Mouse (Mus musculus): ENCODE results near the gene Bicdl1.

DNA sequence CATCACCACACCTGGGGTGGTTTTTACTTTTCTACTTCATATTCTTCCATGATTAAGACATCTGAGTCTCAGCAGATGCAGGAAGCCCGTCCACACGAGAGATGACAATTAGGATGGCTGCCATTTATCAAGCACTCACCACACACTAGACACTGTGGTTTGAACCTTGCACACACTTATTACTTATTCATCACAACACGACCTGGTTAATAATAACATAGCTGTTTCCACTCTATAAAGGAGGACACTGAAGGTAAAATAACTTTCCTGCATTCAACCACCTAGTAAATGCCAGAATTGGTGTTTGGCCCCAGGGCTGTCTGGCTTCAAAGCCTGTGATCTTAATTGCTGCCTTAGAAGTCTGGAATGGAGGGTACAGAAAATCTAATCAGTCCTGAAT is 10.7 kb downstream of the Bicdl1 start:
- TF ChIP-seq GATA1 (IDR thresholded peaks at IDR 0.05; ENCODE audit: borderline replicate concordance, low read length) (no peak), FLI1 (IDR thresholded peaks at IDR 0.05; ENCODE audit: low read length) (no peak)

Data from megakaryocyte, embryonic 14.5 days (primary cell).